Mouse (Mus musculus): ENCODE measurements around the gene Flad1.

Gene Flad1

DNA sequence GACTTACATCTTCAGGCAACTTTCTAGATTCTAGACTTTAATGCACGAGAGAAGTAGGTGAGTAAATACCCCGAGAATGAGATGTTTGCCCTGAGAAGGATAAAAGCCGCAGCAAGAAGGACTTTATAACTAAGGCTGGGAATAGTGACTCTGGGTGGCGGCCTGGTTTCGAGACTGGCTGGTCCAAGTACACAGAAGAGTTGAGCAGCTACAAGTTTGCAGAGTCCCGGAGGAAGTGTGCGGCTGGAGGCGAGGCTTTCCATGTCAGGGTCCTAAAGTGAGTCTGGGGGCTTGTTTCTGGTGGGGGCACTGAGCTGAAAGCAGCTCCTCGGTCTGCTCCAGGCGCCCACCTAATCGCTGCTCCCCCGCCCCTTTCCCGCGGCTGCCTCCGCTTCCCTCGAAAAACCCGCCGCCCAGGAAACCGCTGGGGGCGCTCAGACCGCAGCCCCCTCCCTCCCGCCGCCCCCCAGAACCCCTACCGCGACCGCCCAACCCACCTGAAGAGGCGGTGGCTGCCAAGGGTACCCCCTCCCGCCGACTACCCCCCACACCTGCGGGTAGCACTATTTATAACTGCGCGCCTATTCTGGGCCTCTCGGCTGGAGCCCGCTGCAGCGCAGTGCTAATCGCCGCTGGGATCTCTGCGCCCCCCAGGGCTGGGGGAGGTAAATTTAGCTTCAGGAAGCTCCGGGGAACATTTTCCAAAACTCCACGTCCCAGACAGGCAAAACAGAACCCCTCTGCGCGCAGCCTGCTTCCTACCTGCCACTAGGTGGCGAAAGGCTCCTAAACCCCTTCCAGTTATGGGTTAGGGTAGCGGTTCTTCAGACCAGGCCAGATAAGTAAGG lies 15.6 kb downstream of the Flad1 start:
- peak; percentile 74 for DNase-seq (ENCODE audit: inconsistent ontology term)

DNA sequence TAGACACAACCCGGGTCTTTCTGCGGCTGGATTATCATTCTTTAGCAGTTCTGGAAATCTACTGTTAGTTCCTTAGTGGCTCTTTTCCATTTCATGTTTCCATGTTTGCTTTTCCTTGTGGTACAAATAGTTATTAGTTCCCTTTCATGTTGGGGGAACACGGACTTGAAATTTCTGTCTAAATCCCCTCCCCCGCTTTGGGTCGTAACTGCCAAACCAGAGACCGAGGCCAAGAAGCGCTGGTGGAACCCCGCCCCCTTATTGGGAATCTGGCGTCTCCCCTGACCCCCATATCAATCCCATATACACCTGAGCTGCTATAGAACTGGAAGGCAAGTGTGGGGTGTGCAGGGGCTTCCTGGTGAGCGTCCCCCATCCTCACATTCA lies 16.3 kb downstream of the Flad1 start:
- DNase-seq (ENCODE audit: inconsistent ontology term): no peak

GRCm38 (mm10) chr3:89394894-89395256 lies 16.8 kb downstream of the Flad1 start:
- peak; percentile 93 for DNase-seq (ENCODE audit: inconsistent ontology term)

DNA sequence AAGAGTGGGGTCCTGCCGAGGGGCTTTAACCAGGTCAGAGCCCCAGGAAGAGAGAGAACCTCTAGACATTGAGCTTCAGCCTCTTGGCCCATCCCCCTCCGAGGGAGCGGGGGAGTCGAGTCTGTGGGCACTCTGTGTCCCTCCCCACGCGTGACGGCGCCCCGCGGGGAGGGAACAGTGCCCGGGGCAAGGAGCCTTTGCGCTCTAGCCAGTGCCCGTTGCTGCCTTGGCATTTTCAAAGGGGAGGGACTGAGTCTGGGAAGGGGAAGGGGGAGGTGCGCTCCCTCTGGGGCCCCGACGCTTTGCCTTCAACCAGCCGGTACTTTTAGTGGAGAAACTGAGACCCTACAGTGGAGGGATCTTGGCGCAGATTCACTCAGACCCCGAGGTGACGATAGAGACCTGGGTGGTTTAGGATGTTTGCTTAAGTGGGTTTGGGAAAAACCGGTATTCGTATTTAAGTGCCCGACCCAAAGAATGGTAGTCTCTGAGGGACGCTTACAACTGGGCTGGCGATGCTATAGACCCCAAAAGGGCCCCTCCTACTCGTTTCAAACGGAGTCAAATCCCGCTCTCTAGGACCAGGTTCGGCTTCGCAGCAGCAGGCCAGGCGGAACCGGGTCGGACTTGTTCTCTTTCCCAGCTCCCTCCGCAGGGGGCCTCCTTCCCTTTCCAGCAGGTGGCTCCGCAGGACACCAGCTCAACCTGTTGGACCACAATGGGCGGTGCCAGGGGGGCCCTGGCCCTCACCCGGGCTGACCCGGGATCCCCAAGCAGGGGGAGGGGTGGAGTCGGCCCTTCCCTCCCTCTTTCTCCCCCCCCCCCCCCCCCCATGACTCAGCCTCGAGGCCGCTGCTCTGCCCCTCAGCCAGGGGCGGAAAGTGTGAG lies 17.4 kb downstream of the Flad1 start, which contains the start of gene Zbtb7b:
Zbtb7b (minus strand) TSS at position 771 of the 888 bp plus-strand sequence.
- DNase-seq (ENCODE audit: inconsistent ontology term): peak; percentile 96

DNA sequence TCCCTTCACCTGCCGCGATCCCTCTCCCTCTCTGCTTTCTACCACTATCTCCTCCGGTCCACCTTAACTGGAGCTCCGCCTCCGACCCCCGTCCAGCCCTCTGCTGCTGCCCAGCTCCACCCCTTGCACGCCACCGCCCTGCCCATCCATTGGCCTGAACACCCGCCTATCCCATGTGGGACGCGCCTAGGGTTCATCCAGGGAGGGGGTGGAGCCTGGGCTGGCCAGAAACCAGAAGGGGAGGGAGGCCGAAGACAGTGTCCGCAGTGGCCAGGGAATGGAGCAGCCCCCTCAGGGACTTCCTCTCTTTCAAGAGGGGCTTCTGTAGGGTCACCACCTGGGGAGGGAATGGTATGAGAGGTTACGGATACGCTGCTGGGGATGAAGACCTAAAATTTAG lies 18.1 kb downstream of the Flad1 start:
- peak; percentile 100 for DNase-seq (ENCODE audit: inconsistent ontology term)

DNA sequence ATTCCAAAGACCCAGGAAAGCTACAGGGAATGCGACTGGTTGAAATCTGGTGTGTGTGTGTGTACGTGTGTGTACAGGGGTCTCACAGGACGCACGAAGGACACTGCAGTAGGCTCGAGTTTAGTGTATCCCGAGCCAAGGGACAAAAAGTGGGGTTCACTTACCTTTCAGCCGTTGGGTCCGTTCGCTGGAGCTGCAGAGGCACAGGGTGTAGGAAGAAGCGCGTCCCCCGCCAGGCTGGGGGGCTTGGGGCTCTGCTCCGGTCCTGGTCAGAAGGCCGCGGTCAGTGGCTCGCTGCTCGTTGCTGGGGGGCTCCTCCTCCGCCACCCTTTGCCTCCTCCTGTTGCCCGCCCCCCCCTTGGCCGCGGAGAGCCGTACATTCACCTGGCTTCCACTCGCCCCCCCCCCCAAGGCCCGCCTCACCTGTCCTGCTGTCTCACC lies 18.8 kb downstream of the Flad1 start:
- DNase-seq (ENCODE audit: inconsistent ontology term): peak; percentile 50

- peak; percentile 87 for DNase-seq (ENCODE audit: inconsistent ontology term)
These were observed 19.8 kb downstream of the Flad1 start for GRCm38 (mm10) chr3:89391663-89392511.

DNA sequence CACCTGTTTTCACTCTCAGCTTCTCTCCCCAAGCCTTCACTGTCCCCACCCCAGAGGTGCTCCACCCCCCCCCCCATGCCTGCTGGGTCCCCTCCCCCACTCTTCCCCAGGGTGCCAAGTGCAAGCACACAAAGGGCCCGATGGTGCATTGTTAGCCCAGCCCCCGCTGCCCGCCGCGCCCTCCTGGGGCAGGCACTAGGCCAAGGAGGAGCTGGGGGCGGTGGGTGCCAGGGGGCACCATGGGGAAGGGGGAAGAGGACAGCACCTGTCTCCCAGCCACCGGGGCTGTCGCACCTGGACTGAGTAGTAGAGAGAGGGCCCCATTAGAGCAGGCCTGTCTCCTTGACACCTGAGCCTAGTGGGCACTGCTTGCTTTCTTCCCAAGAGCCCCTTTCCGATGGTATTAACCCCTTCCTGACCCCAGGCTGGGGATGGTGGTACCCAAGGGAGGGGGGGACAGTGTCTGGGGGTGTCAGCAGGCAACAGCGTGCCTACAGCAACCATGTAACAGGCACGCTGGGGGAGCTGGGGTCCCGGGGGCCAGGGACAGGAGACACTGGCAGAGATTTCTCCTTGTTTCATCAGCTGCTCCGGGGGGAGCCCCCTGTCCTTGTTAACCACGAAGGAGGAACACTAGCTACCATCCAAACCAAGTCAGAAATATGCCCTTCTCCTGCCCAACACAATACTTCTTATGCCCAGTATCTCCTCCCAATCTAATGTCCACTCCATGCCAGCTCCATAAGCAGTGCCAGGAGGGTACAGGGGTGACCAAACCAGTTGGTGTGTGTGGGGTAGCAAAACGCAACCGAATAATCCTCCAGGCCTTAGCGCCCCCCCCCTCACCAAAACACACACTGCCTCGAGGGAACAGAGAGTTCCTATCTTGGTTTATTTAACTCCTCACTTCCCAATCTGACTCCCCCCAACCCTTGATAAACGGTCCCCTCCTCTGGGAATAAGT lies 20.7 kb downstream of the Flad1 start:
- peak; percentile 39 for DNase-seq (ENCODE audit: inconsistent ontology term)

GRCm38 (mm10) chr3:89390111-89390515 lies 21.6 kb downstream of the Flad1 start:
- peak; percentile 44 for DNase-seq (ENCODE audit: inconsistent ontology term)

GRCm38 (mm10) chr3:89388901-89389740 lies 22.5 kb downstream of the Flad1 start:
- no peak for DNase-seq (ENCODE audit: inconsistent ontology term)

- peak; percentile 51 for DNase-seq (ENCODE audit: inconsistent ontology term)
These were observed 23.4 kb downstream of the Flad1 start for GRCm38 (mm10) chr3:89388134-89388881.

- DNase-seq (ENCODE audit: inconsistent ontology term): peak; percentile 44
These were observed 24.0 kb downstream of the Flad1 start for GRCm38 (mm10) chr3:89387632-89388031.

DNA sequence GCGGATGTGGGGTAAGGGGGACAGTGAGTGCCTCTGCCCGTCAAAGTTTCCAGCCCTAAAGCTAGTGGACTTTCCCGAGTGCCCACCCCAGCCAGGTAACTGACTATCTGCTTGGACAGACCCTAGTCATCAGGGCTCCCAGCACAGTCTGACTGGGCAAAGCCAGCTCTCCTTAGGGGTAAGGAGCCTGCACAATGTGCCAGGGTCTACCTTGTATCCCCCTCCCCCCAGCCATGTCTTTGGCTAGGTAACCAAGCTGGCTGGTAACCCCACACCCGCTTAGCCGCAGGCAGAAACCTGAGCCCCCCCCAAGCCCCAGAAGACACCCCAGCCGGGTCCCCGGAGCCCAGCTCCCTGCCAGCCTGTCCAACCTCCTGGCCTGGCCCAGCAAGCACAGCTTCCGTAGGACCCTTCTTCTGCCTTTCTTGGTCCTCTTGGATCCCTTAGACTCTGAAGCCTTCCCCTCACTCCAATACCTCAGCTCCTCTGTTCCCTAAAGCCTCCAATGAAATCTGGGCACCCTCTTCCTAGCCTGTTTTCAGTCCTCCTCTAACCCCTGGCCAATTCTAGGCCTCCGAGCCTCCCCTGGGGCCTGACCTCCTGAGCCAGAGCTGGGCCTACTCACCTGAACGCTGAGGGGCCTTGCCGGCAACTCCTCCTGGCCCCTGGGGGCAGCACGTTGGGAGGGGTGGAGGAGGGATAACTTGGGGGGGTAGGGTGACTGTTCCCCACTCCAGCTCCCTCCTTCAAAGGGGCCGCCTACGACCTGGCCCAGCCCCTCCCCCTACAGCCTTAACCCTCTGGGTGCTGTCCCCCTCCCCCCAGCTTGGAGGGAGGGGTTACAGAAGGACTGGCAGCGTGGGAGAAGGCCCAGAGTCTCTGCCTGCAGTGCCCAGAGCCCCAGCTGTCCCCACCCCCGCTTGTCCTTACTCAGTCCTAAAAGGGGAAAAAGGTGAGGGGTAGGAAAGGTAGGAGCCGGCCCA lies 24.9 kb downstream of the Flad1 start:
- no peak for DNase-seq (ENCODE audit: inconsistent ontology term)

DNA sequence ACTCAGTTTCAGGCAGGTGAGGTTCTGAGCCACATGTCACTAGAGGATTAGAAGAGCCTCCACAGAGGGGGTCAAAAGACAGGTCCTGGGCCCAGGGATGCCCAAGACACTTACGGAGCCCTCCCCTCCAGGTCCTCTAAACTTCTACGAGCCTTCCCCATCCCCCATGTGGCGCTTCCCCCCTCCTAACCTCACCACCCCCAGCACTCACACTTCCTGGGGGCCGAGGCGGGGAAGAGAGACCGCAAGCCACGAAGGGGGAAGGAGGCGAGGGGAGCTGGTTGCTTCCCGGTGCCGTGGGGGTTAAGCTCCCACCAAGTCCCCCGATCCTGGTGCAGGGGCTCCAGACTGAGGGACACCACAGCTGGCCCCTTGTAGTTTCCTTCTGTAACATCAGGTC lies 26.2 kb downstream of the Flad1 start:
- DNase-seq (ENCODE audit: inconsistent ontology term): no peak

GRCm38 (mm10) chr3:89384331-89385076 lies 27.2 kb downstream of the Flad1 start:
- DNase-seq (ENCODE audit: inconsistent ontology term): no peak

DNA sequence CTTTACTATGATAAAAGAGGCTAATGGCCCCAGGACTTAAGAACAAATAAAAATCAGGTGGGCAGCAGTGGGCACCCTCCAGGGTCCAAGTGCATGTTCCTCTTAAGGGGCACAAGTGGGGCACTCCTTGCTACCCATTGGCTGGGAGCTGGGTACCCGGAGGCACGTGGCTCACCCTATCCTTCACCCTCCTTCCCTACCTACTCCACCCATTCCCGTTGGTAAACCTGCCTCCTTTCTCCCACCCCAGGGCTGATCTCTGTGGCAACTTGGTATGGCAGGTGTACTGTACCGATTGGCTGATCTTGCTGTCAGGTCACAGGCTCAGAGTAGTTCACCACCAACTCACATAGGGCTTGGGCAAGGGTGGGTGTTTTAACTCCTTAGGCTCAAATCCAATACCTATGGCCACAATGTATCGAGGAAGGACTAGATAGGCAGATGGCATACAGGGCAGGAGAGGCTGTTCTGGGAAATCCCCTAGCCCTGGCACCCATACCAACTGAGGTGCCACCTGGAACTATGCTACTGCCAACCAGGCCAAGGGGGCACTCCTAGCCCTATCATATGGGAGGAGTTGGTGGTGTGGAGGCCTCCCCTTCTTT lies 27.9 kb downstream of the Flad1 start:
- DNase-seq (ENCODE audit: inconsistent ontology term): no peak
